Mouse (Mus musculus) ES-Bruce4 (cell line): ENCODE results near the gene Sphk1. TPM values are rescaled to one million over a fixed set of nuclear protein-coding genes. Genes with fewer than 3 reads are reported as not detected.

Experiments used
- H3K27ac ChIP-seq: 2 replicates; pipeline ENCODE4 v1.5.1; 2012; ENCODE audit warnings: low read length, inconsistent platforms; ENCODE audit not compliant: insufficient read depth
- H3K27me3 ChIP-seq: 2 replicates; pipeline ENCODE4 v1.6.1; 2012; ENCODE audit warnings: mild to moderate bottlenecking, low read length, inconsistent platforms; ENCODE audit not compliant: control insufficient read depth, poor library complexity, insufficient read depth, severe bottlenecking
- H3K36me3 ChIP-seq: 2 replicates; pipeline ENCODE4 v1.6.1; 2012; ENCODE audit warnings: inconsistent platforms, mild to moderate bottlenecking, low read length, moderate library complexity; ENCODE audit not compliant: control insufficient read depth, poor library complexity, insufficient read depth, severe bottlenecking
- H3K4me1 ChIP-seq: one replicate; pipeline ENCODE4 v1.8.1; 2011; ENCODE audit warnings: low read length; ENCODE audit not compliant: control insufficient read depth, insufficient read depth
- H3K4me3 ChIP-seq: 2 replicates; pipeline ENCODE4 v1.5.1; 2011; ENCODE audit warnings: low read depth, mild to moderate bottlenecking, low read length
- H3K9ac ChIP-seq: 2 replicates; pipeline ENCODE4 v1.6.1; 2012; ENCODE audit warnings: low read depth, mild to moderate bottlenecking, inconsistent platforms; ENCODE audit not compliant: poor library complexity, severe bottlenecking
- H3K9me3 ChIP-seq: replicated peaks from 2 replicates; pipeline ENCODE4 v1.6.1; 2012; ENCODE audit warnings: mild to moderate bottlenecking, low read length, inconsistent platforms; ENCODE audit not compliant: control insufficient read depth, poor library complexity, insufficient read depth, severe bottlenecking
- CTCF ChIP-seq: IDR thresholded peaks from one replicate; pipeline ENCODE4 v1.8.1; 2011; ENCODE audit warnings: low read depth, low read length
- EP300 ChIP-seq: IDR thresholded peaks from 2 replicates; pipeline ENCODE4 v1.6.1; 2011; ENCODE audit warnings: low read depth, low read length; ENCODE audit not compliant: insufficient read depth
- POLR2A ChIP-seq: IDR thresholded peaks from one replicate; pipeline ENCODE4 v1.8.1; 2011; ENCODE audit warnings: low read length; ENCODE audit not compliant: insufficient read depth
- polyA plus RNA-seq: library from polyadenylated mRNA; stranded (reverse); fragments of >200 nt; gene quantifications from 2 replicates; pipeline ENCODE4 v1.2.4, GENCODE M21; 2011; ENCODE audit warnings: low read depth; ENCODE audit not compliant: missing spikeins, insufficient read depth, insufficient read length

Gene Sphk1
- polyA plus RNA-seq, 1 experiment: 0.88 TPM

GRCm38 (mm10) chr11:116493795-116494252 is 36.9 kb upstream of the Sphk1 start, which contains the start of gene Prpsap1:
Prpsap1 (minus strand) TSS chr11:116494202.
- no peak within 1 kb of the TSS for H3K27ac ChIP-seq
- H3K27me3 ChIP-seq: no peaks in the 10 kb centered on the region
- no peak within 1 kb of the TSS for H3K4me3 ChIP-seq
- no peaks in the 10 kb centered on the region for H3K36me3 ChIP-seq
- no peak within 1 kb of the TSS for H3K9ac ChIP-seq
- no peaks in the 10 kb centered on the region for H3K9me3 ChIP-seq
- H3K4me1 ChIP-seq: no peaks in the 10 kb centered on the region
- TF ChIP-seq CTCF: peak; percentile 94
- no peak for TF ChIP-seq POLR2A

- Histone ChIP-seq H3K4me1 (no peaks in the 10 kb centered on the region), H3K9me3 (no peaks in the 10 kb centered on the region), H3K27ac (no peak overlapping the region), H3K4me3 (no peak overlapping the region), H3K9ac (no peak overlapping the region), H3K36me3 (no peaks in the 10 kb centered on the region), H3K27me3 (no peaks in the 10 kb centered on the region)
- TF ChIP-seq EP300 (no peak), POLR2A (no peak), CTCF (no peak)
These were observed 36.1 kb upstream of the Sphk1 start for GRCm38 (mm10) chr11:116494474-116495174.

DNA sequence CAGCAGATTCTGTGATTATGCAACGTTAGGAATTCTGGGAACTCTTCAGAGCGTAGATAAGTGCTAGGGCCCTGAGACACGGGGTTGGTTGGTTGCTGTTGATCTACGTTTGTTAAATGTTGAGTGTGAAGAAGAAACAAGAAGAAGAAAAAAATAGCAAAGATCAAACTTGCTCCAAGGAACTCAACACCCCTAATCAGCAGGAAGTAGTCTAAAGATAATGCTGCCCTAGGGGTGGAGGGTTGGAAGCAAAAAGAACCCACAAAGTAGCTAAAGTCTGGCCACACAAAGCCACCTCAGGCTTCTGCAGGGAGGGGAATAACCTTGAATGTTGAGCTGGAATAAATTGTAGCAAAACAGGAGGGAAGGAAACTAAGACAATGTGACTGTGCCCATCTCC is 33.4 kb upstream of the Sphk1 start:
- Histone ChIP-seq H3K4me1 (no peaks in the 10 kb centered on the region), H3K9me3 (no peaks in the 10 kb centered on the region), H3K36me3 (no peaks in the 10 kb centered on the region), H3K27ac (no peak overlapping the region), H3K27me3 (no peaks in the 10 kb centered on the region), H3K9ac (no peak overlapping the region), H3K4me3 (no peak overlapping the region)
- TF ChIP-seq EP300 (no peak), CTCF (no peak), POLR2A (no peak)

- Histone ChIP-seq H3K36me3 (no peaks in the 10 kb centered on the region), H3K9ac (peak overlapping the region; percentile 57), H3K9me3 (no peaks in the 10 kb centered on the region), H3K4me3 (peak overlapping the region; percentile 48), H3K27ac (no peak overlapping the region), H3K27me3 (no peaks in the 10 kb centered on the region), H3K4me1 (no peaks in the 10 kb centered on the region)
- TF ChIP-seq CTCF (no peak), POLR2A (no peak)
These were observed 32.1 kb upstream of the Sphk1 start for GRCm38 (mm10) chr11:116498596-116498995.

DNA sequence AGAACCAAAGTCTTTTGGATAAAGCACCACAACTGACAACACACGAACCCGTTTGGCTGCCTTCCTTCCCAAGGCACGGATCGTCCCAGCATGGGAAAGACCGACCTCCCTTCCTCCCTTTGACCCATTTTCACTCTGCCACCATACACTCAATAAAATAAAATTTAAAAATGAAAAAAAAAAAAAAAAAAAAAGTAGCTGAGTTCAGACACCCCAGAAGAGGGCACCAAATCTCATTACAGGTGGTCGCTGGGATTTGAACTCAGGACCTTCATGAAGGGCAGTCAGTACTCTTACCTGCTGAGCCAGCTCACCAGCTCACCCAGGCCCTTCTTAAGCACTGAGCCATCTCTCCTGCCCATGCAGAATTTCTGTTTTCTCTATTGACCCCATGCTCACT is 31.7 kb upstream of the Sphk1 start:
- Histone ChIP-seq H3K36me3 (no peaks in the 10 kb centered on the region), H3K27ac (no peak overlapping the region), H3K4me1 (no peaks in the 10 kb centered on the region), H3K4me3 (no peak overlapping the region), H3K27me3 (no peaks in the 10 kb centered on the region), H3K9ac (peak overlapping the region; percentile 57; the same call in 1 of the 2 replicates), H3K9me3 (no peaks in the 10 kb centered on the region)
- TF ChIP-seq POLR2A: no peak
- TF ChIP-seq EP300: no peak
- no peak for TF ChIP-seq CTCF

- H3K4me3 ChIP-seq: no peak overlapping the region
- no peak for TF ChIP-seq EP300
- TF ChIP-seq CTCF: peak; percentile 7
- no peak for TF ChIP-seq POLR2A
- H3K27me3 ChIP-seq: no peaks in the 10 kb centered on the region
- no peak overlapping the region for H3K27ac ChIP-seq
- H3K36me3 ChIP-seq: no peaks in the 10 kb centered on the region
- no peak overlapping the region for H3K9ac ChIP-seq
- no peaks in the 10 kb centered on the region for H3K4me1 ChIP-seq
- H3K9me3 ChIP-seq: no peaks in the 10 kb centered on the region
These were observed 29.5 kb upstream of the Sphk1 start for GRCm38 (mm10) chr11:116501005-116501746.
